Mouse (Mus musculus) forebrain, embryonic 15.5 days (tissue): ENCODE measurements around the gene Adipor1. TPM values are rescaled to one million over a fixed set of nuclear protein-coding genes. Genes with fewer than 3 reads are reported as not detected.
A peak's percentile ranks its signal among the peaks of the same experiment; 100 is the strongest.

Source experiments
- ATAC-seq: fragments of 200-750 bp; cut with Nextera tagmentation; replicated peaks from 2 replicates; pipeline ENCODE4 v1.8.0; 2017; ENCODE audit warnings: mild to moderate bottlenecking, moderate TSS enrichment, moderate library complexity
- H3K27ac ChIP-seq: fragments of 300-500 bp; sonication (generic); replicated peaks from 2 replicates; pipeline ENCODE4 v1.5.1; 2015; ENCODE audit warnings: mild to moderate bottlenecking, inconsistent platforms
- H3K27me3 ChIP-seq: fragments of 300-500 bp; sonication (generic); 2 replicates; pipeline ENCODE4 v1.6.1; 2015; ENCODE audit warnings: inconsistent platforms
- H3K36me3 ChIP-seq: fragments of 300-500 bp; sonication (generic); 2 replicates; pipeline ENCODE4 v1.6.1; 2015; ENCODE audit warnings: mild to moderate bottlenecking, inconsistent platforms
- H3K4me1 ChIP-seq: fragments of 300-500 bp; sonication (generic); 2 replicates; pipeline ENCODE4 v1.6.1; 2015; ENCODE audit warnings: inconsistent platforms
- H3K4me2 ChIP-seq: fragments of 300-500 bp; sonication (generic); replicated peaks from 2 replicates; pipeline ENCODE4 v1.6.1; 2015; ENCODE audit warnings: mild to moderate bottlenecking, inconsistent platforms
- H3K4me3 ChIP-seq: fragments of 300-500 bp; sonication (generic); 2 replicates; pipeline ENCODE4 v1.5.1; 2015; ENCODE audit warnings: mild to moderate bottlenecking, inconsistent platforms
- H3K9ac ChIP-seq: fragments of 300-500 bp; sonication (generic); replicated peaks from 2 replicates; pipeline ENCODE4 v1.6.1; 2015; ENCODE audit warnings: mild to moderate bottlenecking, inconsistent platforms
- H3K9me3 ChIP-seq: fragments of 300-500 bp; sonication (generic); 2 replicates; pipeline ENCODE4 v1.6.1; 2016; ENCODE audit warnings: inconsistent platforms
- whole genome bisulfite sequencing: fragments of 180-500 bp; shearing (Covaris S2); methylation state at CpG from one replicate; pipeline ENCODE4 v1.1.7; 2015; ENCODE audit warnings: mixed read lengths; 5-methylcytosine and 5-hydroxymethylcytosine counted together
- polyA plus RNA-seq: library from polyadenylated mRNA; unstranded; fragments of >200 nt; fragmentation: Nextera tagmentation; extraction: Ambion mirVana; gene quantifications from 2 replicates; pipeline ENCODE4 v1.2.1, GENCODE M21; 2015

Adipor1 gene
- polyA plus RNA-seq, 1 experiment from 2014 or later: 63.4 TPM

- Histone ChIP-seq H3K27me3 (peaks cover 3% of the 10 kb centered on the region; the same call in 1 of the 2 replicates), H3K36me3 (peaks cover 17% of the 10 kb centered on the region; the same call in 1 of the 2 replicates), H3K4me2 (peak within 1 kb of the TSS; percentile 85), H3K4me3 (peak within 1 kb of the TSS; percentile 79), H3K4me1 (peaks cover 23% of the 10 kb centered on the region), H3K9me3 (no peaks in the 10 kb centered on the region), H3K9ac (peak within 1 kb of the TSS; percentile 94), H3K27ac (peak within 1 kb of the TSS; percentile 79)
- 1% methylated on average over 60 of the region's 61 CpGs for WGBS
- peak; percentile 95 for ATAC-seq
These were observed 40.0 kb downstream of the Adipor1 start, which contains the start of gene Klhl12 for GRCm38 (mm10) chr1:134454904-134455824. Klhl12 (plus strand) TSS chr1:134455531.

GRCm38 (mm10) chr1:134456060-134456459, 40.9 kb downstream of the Adipor1 start:
- Histone ChIP-seq H3K27me3 (peaks cover 3% of the 10 kb centered on the region; the same call in 1 of the 2 replicates), H3K4me2 (peak overlapping the region; percentile 85), H3K4me1 (peaks cover 23% of the 10 kb centered on the region), H3K36me3 (peaks cover 22% of the 10 kb centered on the region; the same call in 1 of the 2 replicates), H3K9ac (peak overlapping the region; percentile 94), H3K27ac (no peak overlapping the region), H3K9me3 (no peaks in the 10 kb centered on the region), H3K4me3 (peak overlapping the region; percentile 79)
- ATAC-seq: no peak
- WGBS: 19% methylated on average over 5 of the region's 5 CpGs

- H3K36me3 ChIP-seq: peaks cover 28% of the 10 kb centered on the region; the same call in 1 of the 2 replicates
- no peak overlapping the region for H3K27ac ChIP-seq
- H3K4me2 ChIP-seq: no peak overlapping the region
- WGBS: 93% methylated on average over 7 of the region's 7 CpGs
- H3K9me3 ChIP-seq: no peaks in the 10 kb centered on the region
- no peak for ATAC-seq
- no peak overlapping the region for H3K4me3 ChIP-seq
- H3K27me3 ChIP-seq: peaks cover 3% of the 10 kb centered on the region; the same call in 1 of the 2 replicates
- H3K4me1 ChIP-seq: peaks cover 23% of the 10 kb centered on the region
- no peak overlapping the region for H3K9ac ChIP-seq
These were observed 43.1 kb downstream of the Adipor1 start for GRCm38 (mm10) chr1:134458139-134458727.

GRCm38 (mm10) chr1:134460294-134461284, 45.4 kb downstream of the Adipor1 start:
- H3K4me3 ChIP-seq: no peak overlapping the region
- H3K9ac ChIP-seq: no peak overlapping the region
- 96% methylated on average over 1 of the region's 1 CpGs for WGBS
- H3K4me1 ChIP-seq: peaks cover 16% of the 10 kb centered on the region
- no peaks in the 10 kb centered on the region for H3K27me3 ChIP-seq
- H3K4me2 ChIP-seq: no peak overlapping the region
- H3K9me3 ChIP-seq: no peaks in the 10 kb centered on the region
- ATAC-seq: no peak
- H3K27ac ChIP-seq: no peak overlapping the region
- H3K36me3 ChIP-seq: peaks cover 46% of the 10 kb centered on the region

Other genes with a start within 250 kb of the Adipor1 start
- gene Chil1, start 233.2 kb upstream of the Adipor1 start, polyA plus RNA-seq: 3.2 and 3.7 TPM in 2 replicates
- gene Mybph, start 221.9 kb upstream of the Adipor1 start, polyA plus RNA-seq: not detected in 2 replicates
- gene Adora1, start 179.9 kb upstream of the Adipor1 start, polyA plus RNA-seq: 14.0 and 15.7 TPM in 2 replicates
- gene Myog, start 125.4 kb upstream of the Adipor1 start, polyA plus RNA-seq: 0.22 TPM in 1 of 2 replicates, not detected in the other
- gene Ppfia4, start 82.5 kb upstream of the Adipor1 start, polyA plus RNA-seq: 9.3 and 11.3 TPM in 2 replicates
- 139 and 150 TPM in 2 replicates for gene Tmem183a, start 53.4 kb upstream of the Adipor1 start, polyA plus RNA-seq
- gene 4933406M09Rik, start 29.4 kb upstream of the Adipor1 start, polyA plus RNA-seq: not detected in 2 replicates
- gene Cyb5r1, start 9.8 kb upstream of the Adipor1 start, polyA plus RNA-seq: 19.4 and 21.7 TPM in 2 replicates
- 39.7 and 40.1 TPM in 2 replicates for gene Klhl12, start 40.2 kb downstream of the Adipor1 start, polyA plus RNA-seq
- gene Rabif, start 79.3 kb downstream of the Adipor1 start, polyA plus RNA-seq: 55.3 and 55.9 TPM in 2 replicates
- not detected in 2 replicates for gene Mgat4e, start 134.3 kb downstream of the Adipor1 start, polyA plus RNA-seq
- gene Kdm5b, start 144.8 kb downstream of the Adipor1 start, polyA plus RNA-seq: 104 and 107 TPM in 2 replicates
- gene Syt2, start 231.3 kb downstream of the Adipor1 start, polyA plus RNA-seq: 1.2 and 1.8 TPM in 2 replicates